Mouse (Mus musculus) G1E (cell line): ENCODE measurements at regions not wholly inside any gene's neighbourhood (a gene's known extent, or its start where the extent isn't known, plus 50 kb on each side); places are given as distances from the start of the nearest gene placed in this dataset.
"Not testable (repeated sequence)": the region's sequence is repeated elsewhere in the genome, so short reads cannot be mapped to it uniquely, and the experiment has no call there.

ENCODE experiments used
- CTCF ChIP-seq: IDR thresholded peaks from 2 replicates; pipeline ENCODE4 v1.5.1; 2012; ENCODE audit warnings: low read depth, low read length, inconsistent platforms, mixed read lengths
- GATA1 ChIP-seq: IDR thresholded peaks from 2 replicates; pipeline ENCODE4 v1.6.1; 2012; ENCODE audit warnings: borderline replicate concordance, low read length, inconsistent platforms, mixed read lengths
- GATA2 ChIP-seq: IDR thresholded peaks from 2 replicates; pipeline ENCODE4 v1.6.1; 2012; ENCODE audit warnings: low read depth, low read length, inconsistent platforms, borderline replicate concordance
- TAL1 ChIP-seq: conservative IDR thresholded peaks from 2 replicates; pipeline ENCODE4 v1.6.1; 2012; ENCODE audit warnings: low read depth, low read length, inconsistent platforms, mixed read lengths

GRCm38 (mm10) chr9:78821554-78822212 lies 206.3 kb downstream of the Cd109 start:
- not testable (repeated sequence) for TF ChIP-seq GATA1, CTCF, TAL1, GATA2
